Mouse (Mus musculus) liver (tissue): Measurements from ENCODE around the gene Lrrc4.

ENCODE experiments used
- DNase-seq: peaks from one replicate; pipeline ENCODE4 v3.0.0-alpha.2; 2020; ENCODE audit warnings: mixed read lengths

Gene Lrrc4

DNA sequence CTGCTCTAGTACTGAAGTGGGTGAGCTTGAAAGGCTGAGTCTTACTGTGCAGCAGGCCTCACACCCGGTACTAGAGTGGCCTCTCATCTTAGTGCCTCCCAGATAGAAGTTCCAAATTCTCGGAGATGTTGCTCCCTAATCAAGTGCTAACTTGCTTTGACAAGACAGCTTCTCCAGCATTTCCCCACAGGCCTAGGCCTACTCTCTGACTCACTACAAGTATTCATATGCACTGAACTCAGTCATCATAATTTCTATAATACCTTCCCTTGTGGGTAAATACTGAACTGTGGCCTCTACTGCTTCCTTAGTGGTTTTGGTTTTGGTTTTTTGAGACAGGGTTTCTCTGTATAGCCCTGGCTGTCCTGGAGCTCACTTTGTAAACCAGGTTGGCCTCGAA lies 8.2 kb downstream of the Lrrc4 start:
- DNase-seq = no peak

DNA sequence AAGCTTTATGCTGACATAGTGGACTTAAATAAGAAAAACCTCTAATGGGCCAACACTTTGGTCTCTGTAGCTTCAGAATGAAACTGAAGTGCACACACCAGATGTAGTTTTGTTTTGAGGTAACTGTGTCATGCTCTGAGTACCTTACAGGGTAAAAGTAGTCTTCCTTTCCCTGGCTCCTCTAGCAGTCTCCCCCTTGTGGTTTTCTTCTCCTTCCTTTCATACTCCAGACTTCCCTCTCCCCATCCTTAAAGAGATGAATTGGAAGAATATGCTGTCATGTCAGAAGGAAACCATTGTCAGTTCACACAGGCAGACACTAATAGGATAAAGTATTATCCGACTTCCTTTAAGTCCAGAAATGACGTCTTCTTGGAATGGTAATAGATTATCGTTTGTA lies 9.3 kb downstream of the Lrrc4 start:
- no peak for DNase-seq

DNA sequence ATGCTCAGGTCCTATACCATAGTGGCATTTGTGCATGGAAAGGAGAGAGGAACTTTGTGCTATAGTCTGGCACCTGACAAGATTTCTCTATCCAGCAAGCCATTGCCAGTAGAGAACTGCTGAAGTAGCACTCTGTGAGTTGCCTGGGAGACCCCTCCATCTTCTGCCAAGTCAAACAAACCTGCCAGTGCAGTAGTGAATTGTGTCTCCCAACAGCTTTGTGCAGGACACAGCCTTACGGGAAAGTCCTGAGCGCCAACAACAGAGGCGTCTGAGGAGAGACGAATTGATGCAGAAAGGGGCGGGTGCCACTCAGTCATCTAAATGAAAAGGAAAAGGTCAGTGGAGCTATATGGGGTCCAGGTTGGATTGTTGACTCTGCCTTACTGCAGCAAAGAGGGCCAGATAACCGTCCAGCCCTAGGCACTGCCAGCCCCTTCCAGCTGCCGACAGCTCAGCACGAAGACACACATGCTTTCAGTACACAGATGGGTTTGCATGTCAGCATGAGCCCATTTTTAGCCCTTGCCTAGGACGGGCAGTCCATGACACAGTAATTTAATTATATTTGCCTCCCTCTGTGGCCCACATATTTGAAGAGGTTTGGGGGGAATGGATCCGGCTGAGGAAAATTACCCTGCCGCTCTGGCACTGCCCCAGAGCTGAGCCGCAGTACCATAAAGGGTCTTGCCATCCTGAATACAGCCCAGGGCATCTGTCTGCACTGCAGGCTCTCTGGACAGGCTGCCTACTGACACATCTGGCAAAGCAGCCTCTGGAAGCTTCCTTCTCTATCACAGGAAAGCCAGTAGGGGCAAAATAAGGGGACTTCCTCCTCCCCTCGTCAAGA lies 11.8 kb downstream of the Lrrc4 start:
- DNase-seq = no peak

DNA sequence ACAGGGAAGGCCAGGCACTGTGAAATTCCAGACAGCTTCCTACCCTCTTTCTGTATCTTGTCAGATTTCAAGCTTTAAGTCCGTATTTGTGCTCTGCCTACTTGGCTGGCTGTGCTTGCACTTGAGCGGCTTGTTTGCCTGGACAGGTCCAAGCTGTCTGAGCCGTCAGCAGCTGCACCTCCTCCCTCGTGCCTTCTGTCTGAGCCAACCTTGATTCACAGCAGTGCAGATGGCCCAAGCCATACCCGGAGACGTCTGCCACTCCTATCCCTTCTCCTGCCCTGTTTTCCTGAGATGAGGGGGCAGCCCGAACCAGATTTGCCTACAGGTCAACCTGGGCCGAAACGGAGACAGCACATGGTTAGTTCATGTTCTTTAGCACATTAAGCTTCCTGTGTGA lies 14.5 kb downstream of the Lrrc4 start:
- DNase-seq = no peak

DNA sequence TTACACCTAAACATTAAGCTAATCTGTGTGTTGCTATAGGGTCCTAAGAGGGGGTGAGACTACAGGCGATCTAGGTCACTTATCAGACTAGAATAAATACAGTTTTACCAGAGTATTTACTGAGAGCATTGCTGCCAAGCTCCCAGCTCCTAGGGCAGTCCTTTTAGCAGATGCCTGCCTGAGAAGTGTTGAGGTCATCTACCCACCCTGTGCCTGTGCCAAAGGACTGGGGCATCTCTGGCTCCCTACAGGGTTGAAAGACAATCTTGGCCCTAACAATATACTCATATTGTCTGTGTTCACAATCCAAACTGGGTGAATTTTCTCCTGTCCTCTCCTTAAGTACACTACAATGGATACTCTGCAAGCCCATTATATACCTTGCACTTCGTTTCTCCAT lies 16.7 kb downstream of the Lrrc4 start:
- DNase-seq = no peak

DNA sequence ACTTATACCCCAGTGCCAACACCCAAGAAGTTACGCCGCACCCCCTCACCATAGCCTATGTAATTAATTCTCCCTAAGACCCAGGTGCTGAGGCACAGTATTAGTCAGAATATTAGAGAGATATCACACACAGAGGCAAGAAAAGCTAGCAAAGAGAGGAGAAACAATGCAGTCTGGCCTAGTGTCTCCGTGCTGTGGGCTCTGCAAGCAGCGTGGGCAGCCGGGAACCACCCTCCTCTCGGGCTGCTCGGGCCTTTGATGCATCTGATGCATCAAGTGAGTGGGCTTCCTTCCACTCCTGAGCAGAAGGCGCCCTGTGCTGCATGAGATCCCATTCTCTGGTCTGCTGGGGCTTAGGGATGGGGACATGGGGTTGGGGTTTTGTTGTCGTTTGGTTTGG lies 18.5 kb downstream of the Lrrc4 start:
- no peak for DNase-seq

DNA sequence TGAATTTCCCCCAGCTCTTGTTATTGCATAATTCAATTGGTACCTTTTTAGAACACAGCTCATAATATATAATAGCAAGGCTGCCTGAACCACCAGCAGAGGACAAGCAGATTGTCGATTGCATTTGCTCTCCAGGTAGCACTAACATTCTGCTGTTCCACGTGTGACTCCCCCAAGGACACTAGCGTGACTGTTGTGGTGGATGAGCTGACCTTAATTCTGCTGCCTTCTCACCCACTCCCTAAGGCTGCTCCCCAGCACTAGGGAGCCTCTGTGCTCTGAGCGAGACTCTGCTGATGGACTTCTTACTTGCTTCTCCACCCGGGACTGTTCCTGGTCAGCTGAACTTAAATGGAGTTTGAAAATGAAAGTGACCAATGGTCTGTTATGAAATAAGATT lies 26.8 kb downstream of the Lrrc4 start:
- no peak for DNase-seq

DNA sequence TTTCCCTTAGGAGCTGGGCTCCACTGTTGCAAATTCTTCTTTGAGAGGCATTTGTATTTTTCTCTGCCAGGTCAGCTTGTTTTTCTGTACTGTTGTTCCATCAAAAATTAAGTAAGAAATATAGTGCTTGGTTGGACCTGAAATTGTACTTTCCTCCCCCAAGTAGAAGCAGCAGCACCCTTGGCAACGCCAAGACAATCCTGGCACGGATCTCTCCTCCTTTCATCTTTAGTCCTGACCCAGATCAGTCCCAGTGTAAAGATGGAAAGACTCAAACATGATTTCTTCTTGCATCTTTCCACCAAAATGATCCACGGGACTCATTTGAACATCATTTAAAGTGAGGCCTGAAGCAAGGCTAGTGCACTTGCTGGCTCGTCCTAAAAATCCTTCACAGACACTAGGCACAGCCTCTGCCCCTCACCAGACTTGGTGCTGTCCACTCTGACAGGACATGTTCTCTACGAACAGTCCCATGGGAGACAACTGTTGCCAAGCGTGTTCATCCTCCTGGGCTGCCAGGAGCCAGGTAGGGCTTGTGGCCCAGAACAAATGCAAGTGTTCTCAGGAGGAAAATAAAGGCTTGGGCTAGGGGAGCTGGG lies 27.8 kb downstream of the Lrrc4 start:
- no peak for DNase-seq

DNA sequence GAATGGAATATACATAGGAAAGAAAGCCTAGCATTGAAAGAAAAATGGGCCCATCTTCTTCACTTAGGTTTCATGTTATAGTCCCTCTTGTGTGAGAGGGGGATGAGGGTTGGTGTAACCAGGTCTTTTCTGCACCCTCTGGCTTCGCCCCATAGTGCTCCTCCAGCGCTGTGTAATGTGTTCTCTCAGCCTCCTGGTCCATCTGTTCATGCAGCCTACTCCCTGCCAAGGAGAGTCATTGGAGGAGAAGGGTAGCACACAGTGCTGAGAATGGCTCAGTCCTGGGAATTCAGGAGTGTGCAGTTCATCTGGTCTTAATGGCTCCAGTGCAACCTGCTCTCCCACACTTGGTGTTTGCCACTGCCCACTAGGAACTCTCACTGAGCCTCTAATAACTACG lies 30.6 kb downstream of the Lrrc4 start:
- DNase-seq = no peak

DNA sequence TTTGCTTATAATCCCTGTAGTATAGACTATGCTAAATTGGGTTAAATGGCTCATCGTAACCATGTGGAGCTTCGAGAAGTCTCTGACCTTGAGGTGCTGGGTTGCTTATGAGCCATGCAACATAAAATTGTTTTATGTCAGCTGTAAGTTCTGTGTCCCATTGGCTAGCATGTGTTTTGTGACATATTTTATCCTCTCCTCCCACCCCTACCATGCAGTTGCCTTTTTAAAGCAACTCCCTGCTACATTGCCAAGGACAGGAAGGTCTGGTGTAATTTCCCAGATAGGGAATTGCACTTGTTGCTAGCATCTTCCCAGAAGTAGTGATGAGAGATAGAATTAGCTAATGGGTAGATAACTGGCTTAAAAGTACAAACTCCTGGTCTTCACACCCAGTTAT lies 31.7 kb downstream of the Lrrc4 start:
- no peak for DNase-seq

DNA sequence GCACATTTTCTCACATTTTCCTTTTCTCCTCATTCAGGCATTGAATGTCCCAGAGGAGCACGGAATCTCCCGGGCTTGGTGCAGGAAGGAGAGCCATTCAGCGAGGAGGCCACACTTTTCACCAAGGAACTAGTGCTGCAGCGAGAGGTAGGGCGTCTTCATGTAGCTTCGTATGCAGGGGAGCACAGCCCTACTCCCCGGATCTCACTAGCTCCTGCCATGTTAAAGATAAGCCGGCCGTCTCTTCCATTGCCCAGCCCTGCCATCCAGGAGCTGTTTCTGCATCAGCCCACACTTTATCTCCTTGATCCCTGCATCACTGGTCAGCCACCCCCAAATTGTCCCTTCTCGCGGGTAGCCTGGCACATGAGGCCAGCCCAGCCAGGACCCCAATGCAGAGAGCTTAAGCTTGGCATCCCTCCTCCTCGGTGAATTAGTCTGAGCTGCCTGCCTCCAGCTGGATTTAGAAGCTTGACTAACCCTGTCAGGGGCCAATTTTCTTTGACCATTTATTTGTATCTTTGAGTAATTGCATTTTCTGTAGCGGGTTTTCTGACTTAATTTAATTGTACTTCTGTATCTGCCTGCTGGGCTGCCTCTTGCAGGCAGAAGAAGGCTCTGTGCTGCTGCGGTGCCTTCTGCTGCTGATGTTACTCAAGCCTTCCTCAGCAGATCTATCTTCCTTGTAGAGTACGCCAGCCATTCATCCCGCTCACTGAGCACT lies 35.6 kb downstream of the Lrrc4 start:
- DNase-seq = no peak

DNA sequence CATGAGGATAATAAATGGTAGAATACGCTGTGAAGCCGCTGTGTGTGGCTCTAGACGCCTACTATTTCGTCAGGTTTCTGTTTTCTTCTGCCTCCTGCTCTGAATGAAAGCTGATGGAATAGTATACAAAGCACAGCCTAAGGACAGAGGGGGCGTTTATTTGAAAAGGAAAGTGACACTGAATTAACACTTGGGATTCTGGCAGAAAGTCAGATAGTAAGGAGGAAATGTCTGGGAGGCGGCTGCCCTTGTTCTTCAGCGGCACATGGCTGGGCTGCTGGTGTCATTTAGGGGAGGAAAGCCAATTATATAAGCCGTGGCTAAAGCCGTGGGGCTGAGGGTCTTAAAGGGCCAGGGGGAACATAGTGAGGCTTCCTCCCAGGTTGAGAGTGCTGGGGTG lies 36.2 kb downstream of the Lrrc4 start:
- DNase-seq = no peak

DNA sequence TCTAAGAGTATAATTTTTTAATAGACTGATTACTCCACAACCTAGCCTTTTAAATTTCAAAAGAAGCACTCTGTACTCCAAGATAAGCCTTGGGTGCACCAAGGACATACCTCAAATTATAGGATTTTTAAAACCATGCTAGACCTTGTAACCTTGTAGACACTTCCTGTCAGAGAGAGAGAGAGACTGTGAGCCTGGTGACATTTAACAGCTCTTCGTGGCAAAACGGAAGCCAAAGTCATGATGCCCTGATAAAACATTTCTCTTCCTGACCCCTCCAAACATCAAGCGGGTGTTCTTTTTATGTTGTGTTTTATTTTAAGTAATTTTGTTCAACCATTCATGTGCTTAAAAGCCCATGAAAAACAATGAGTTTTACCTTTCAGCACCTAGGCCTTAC lies 39.7 kb downstream of the Lrrc4 start:
- no peak for DNase-seq

DNA sequence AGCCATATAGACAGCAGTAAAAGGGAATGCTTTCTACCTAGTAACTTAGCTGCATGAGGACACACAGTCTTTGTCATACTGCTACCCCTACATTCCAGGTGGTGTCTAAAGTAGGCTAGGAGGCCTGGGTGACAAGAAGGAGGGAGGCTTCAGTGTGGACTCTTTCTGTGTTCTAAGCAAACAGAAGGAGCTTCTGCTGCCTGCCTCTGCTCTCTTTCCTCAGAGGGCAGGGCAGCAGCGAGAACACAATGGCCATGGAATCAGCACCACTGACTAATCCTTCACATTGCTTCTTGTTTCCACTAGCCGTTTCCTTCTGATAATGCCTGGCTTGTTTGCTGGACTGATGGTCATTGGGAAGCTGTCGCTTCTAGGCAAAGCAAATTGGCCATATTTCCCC lies 40.4 kb downstream of the Lrrc4 start:
- DNase-seq = no peak

DNA sequence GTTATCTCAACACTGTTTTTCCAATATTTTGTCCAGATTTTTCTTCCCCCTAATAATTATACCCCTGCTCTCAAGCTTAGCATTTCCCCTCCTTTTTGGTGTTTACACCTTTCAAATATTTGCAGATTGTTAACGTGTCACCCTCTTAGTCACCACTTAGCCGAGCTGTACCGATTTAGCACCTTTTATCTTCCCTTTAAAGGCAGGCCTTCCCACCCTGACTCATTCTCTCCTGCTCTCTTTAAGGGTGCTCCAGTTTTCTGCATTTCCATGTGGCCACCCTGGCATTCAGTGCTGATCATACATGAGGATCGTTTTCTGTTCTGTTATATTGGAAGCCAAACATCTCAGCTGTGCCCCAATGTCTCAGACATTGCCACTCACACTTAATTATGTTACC lies 41.9 kb downstream of the Lrrc4 start:
- DNase-seq = no peak

DNA sequence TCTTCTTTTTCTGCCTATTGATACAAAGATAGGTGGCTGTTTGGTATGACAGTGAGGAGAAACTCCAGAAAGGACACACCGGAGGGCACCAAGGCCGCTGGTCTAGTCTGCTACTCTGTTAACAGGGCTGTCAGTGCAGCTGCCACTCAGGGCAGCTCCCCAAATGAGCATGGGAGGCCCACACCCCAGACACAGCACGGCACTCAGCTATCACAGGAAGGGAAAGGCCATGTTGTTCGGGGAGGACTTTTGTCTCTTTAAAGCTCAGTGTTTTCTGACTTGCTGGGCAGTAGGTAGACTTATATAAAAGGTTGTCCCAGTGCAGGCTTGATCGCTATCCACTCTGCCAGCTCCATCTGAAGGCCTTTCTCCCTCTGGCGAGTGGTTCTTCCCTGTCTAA lies 44.4 kb downstream of the Lrrc4 start:
- no peak for DNase-seq

DNA sequence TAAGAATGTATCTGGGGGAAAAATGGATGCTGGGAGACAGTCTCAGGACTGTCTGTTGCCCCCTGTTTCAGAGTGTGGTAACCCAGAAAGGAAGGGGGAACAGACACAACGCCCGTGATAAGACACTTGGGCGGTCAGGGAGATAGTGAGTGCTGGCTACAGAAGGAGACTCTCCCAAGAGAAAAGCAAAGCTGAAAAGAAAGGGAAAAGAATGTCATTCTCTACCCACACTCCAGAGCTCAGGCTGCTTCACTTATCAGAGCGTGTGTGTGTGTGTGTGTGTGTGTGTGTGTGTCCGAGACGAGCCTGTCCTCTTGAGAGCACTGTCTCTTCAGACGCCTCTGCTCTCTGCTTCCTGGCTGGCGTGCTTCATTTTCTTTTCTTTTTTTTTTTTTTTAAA lies 45.8 kb downstream of the Lrrc4 start:
- DNase-seq = peak; percentile 23

DNA sequence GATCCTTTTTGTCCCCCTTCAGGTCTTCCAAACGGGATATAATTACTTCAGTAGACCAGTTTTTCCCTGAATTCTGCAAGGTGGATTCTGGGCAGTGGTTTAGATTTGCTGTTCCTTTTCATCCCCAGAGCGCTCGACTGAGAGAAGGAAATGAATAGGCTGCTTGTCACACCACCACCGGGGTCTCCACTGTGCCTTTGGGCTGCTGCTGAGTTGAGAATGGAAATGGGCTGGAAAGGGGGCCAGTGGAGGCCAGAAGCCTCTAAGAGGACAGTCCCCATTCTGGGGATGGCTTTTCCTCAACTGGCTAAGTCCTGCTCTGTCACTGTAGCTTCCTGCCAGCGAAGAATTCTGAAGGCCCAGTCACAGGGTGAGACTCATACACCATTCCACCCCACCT lies 47.6 kb downstream of the Lrrc4 start:
- DNase-seq = no peak

DNA sequence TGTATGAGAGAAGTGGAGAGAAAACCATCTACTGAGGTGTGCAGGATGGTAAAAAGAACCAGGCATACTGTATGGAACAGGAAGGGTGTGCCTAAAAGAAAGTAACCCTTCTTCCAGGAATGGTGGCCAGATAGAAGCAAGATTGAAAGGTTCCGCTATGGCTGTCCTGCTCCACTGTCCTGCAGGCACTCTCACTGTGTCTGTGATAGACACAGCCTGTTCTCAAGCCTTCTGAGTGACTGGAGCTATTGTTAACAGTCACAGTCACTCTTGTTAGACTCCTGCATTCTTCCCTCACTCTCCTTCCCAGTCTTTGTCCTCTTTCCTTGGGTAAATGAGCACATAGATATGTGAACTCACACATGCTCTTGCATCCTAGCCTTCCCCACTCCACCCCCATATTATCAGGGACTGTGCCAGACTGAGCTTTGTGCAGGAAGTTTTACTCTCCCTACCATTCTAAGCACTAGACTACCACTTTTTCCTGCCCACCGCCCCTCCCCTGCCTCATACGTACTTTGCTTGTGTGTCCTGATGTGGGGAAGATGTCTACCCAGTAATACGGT lies 48.4 kb downstream of the Lrrc4 start:
- DNase-seq = no peak

DNA sequence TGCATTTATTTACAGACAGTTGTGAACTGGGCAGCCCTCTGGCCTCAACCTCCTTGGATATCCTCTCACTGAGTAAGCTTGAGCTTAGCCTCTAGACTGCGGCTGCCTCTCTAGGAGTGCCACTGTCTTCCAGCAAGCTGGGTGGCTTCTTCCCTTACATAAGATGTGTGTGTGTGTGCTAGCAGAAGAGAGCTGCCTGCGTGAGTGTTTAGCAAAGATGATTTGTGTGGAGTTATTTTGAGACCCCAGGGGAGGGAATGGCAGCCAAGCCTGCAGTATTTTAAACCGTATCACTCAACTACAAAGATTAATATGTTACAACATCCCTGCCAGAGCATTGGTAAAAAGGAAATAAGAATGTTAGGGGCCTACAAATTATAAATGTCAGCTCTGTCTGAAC lies 49.9 kb downstream of the Lrrc4 start:
- no peak for DNase-seq

DNA sequence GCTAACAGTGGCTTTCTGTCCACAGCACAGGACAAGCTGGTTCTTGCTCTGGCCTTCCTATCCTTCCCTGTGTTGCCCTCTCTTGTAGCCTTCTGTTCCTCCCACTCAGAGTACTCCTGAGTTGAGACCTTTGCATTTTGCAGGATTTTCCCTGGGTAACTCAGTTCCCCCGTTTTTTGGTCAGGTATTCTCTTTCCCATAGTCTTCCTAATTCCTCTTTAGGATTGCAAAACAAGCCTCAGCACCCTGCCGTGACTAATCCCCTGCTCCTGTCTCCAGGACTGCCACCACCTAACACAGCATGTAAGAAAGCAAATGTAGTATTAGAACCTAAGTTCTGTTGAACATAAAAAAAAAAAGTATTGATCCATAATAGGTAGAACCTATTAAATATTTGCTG lies 60.2 kb downstream of the Lrrc4 start:
- no peak for DNase-seq

DNA sequence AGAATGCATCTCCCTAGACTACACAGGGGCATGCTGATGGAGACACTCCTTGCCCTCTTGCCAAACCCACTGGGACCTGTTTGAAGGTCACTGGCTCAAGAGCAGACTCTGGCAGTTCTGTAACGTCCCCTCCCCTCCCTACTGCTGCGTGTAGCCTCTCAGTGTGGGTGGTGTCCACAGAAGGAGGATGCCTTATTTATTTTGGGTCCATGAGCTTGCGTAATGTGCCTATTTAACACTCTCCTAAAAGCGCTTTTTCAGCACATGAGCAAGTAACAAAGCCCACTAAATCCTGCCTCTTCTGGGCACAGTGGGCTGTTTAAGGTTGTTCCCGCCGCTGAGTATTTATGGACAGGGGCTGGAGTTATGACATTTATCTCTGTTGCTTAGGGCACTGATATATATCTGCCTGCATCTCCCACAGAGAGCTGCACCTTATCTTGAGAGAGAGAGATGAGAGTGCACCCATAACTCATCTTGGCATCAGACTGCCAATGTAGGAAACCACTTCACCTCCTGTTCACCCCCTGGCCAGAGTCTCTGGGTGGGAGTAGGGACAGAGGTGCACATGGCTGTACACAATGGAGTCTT lies 63.6 kb downstream of the Lrrc4 start:
- no peak for DNase-seq

DNA sequence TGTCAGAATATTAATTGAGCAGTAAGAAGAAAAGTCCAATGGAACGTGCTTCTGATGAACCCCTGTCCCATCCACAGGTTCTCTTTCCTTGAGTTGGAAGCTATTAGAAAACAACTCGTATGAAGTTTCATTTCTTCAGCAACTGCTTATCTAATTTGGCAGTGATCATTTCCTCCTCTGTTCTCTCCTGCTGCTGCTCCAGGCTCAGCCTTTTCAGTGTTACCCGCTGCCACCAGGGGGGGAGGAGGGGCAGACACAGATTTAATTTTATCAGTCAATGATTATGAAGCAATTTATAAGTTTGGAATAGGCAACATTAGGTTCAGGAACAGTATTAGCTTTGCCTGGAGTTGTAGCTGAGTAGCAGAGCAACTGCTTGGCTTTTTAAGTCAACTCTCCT lies 64.9 kb downstream of the Lrrc4 start:
- no peak for DNase-seq
